8 mouse cellular contexts compared by ENCODE assay signal in genomic region chr5:134183162-134183561, GRCm38 (mm10). TPM values are rescaled to one million over a fixed set of nuclear protein-coding genes. Genes with fewer than 3 reads are reported as not detected.
DNase-seq lines count a peak whose midpoint lies in the region; ATAC-seq and TF ChIP-seq lines count a peak whose summit lies in the region.

No protein-coding gene starts in this region.

- TF ChIP-seq POLR2A in bone marrow macrophage, adult 2 months (IDR thresholded peaks at IDR 0.05; ENCODE audit: borderline replicate concordance, low read depth, low read length), result no peak

- H3K36me3 ChIP-seq in kidney, embryonic 14.5 days (ENCODE audit: control insufficient read depth, insufficient read depth, low read length), result no peaks in the 10 kb centered on the region
- no peaks in the 10 kb centered on the region for H3K36me3 ChIP-seq in hindbrain, embryonic 12.5 days
- no peaks in the 10 kb centered on the region for H3K36me3 ChIP-seq in midbrain, embryonic 14.5 days (ENCODE audit: control insufficient read depth, insufficient read depth, low read length)

- intact Hi-C loops in gastrocnemius, postnatal 36 days (cut with DNase I), result loop anchor here (5.0 kb wide), 1 partner anchor 304 kb away; no protein-coding TSS in a partner anchor
- intact Hi-C loops in left cerebral cortex, postnatal 10 days (cut with DNase I), result no loop called here

- ATAC-seq in kidney, embryonic 14.5 days (ENCODE audit: low FRiP score, low TSS enrichment), result no peak
- ATAC-seq in hindbrain, embryonic 12.5 days (ENCODE audit: low FRiP score), result no peak
- ATAC-seq in midbrain, embryonic 14.5 days (ENCODE audit: low FRiP score, low TSS enrichment), result no peak
- ATAC-seq in megakaryocyte progenitor cell, adult 5-6 weeks (replicated peaks; ENCODE audit: poor library complexity), result no peak

- peak overlapping the region; percentile 56 for H3K4me2 ChIP-seq in kidney, embryonic 14.5 days (replicated peaks; ENCODE audit: low read depth, low read length)
- H3K4me2 ChIP-seq in hindbrain, embryonic 12.5 days (replicated peaks), result peak overlapping the region; percentile 71
- H3K4me2 ChIP-seq in midbrain, embryonic 14.5 days (ENCODE audit: low read length), result peak overlapping the region; percentile 88

- DNase-seq in kidney, adult 8-10 months, result no peak
- DNase-seq in midbrain, embryonic 14.5 days, result no peak
- no peak for DNase-seq in gastrocnemius, postnatal 36 days
- no peak for DNase-seq in left cerebral cortex, postnatal 10 days (ENCODE audit: extremely low spot score in 1 of 2, low spot score in 2 of 2)

- H3K9ac ChIP-seq in kidney, embryonic 14.5 days (ENCODE audit: low read depth, low read length), result peak overlapping the region; percentile 89
- peak overlapping the region; percentile 79 for H3K9ac ChIP-seq in hindbrain, embryonic 12.5 days
- peak overlapping the region; percentile 84 for H3K9ac ChIP-seq in midbrain, embryonic 14.5 days (replicated peaks; ENCODE audit: low read length)

- H3K27ac ChIP-seq in kidney, embryonic 14.5 days (ENCODE audit: low read depth, low read length), result peak overlapping the region; percentile 98
- H3K27ac ChIP-seq in bone marrow macrophage, adult 2 months (ENCODE audit: insufficient read depth, low read depth, low read length), result peak overlapping the region; percentile 90
- H3K27ac ChIP-seq in hindbrain, embryonic 12.5 days, result peak overlapping the region; percentile 93
- H3K27ac ChIP-seq in midbrain, embryonic 14.5 days (replicated peaks; ENCODE audit: low read depth, low read length), result peak overlapping the region; percentile 97

- no peaks in the 10 kb centered on the region for H3K27me3 ChIP-seq in kidney, embryonic 14.5 days (ENCODE audit: control insufficient read depth, insufficient read depth, low read length)
- H3K27me3 ChIP-seq in hindbrain, embryonic 12.5 days, result no peaks in the 10 kb centered on the region; the same call in 1 of the 2 replicates
- no peaks in the 10 kb centered on the region for H3K27me3 ChIP-seq in midbrain, embryonic 14.5 days (ENCODE audit: control insufficient read depth, insufficient read depth, low read length)

- TF ChIP-seq CTCF in bone marrow macrophage, adult 2 months (IDR thresholded peaks at IDR 0.05; ENCODE audit: low read depth, low read length), result no peak

- WGBS in kidney, embryonic 14.5 days, result 51% methylated on average over 7 of the region's 7 CpGs
- WGBS in hindbrain, embryonic 12.5 days, result 58% methylated on average over 7 of the region's 7 CpGs
- WGBS in midbrain, embryonic 14.5 days, result 55% methylated on average over 7 of the region's 7 CpGs

- H3K9me3 ChIP-seq in kidney, embryonic 14.5 days (ENCODE audit: control insufficient read depth, low read length), result no peaks in the 10 kb centered on the region
- H3K9me3 ChIP-seq in hindbrain, embryonic 12.5 days (replicated peaks), result no peaks in the 10 kb centered on the region
- no peaks in the 10 kb centered on the region for H3K9me3 ChIP-seq in midbrain, embryonic 14.5 days (ENCODE audit: control insufficient read depth, low read length)

- peaks cover 20% of the 10 kb centered on the region for H3K4me1 ChIP-seq in kidney, embryonic 14.5 days (ENCODE audit: control insufficient read depth, insufficient read depth, low read length)
- H3K4me1 ChIP-seq in bone marrow macrophage, adult 2 months (ENCODE audit: control insufficient read depth, insufficient read depth, low read length), result peaks cover 14% of the 10 kb centered on the region
- H3K4me1 ChIP-seq in hindbrain, embryonic 12.5 days, result peaks cover 19% of the 10 kb centered on the region
- peaks cover 13% of the 10 kb centered on the region for H3K4me1 ChIP-seq in midbrain, embryonic 14.5 days (ENCODE audit: control insufficient read depth, insufficient read depth, low read length)

- peak overlapping the region; percentile 66 for H3K4me3 ChIP-seq in kidney, embryonic 14.5 days (ENCODE audit: low read length)
- H3K4me3 ChIP-seq in bone marrow macrophage, adult 2 months (ENCODE audit: insufficient read depth, low read length), result peak overlapping the region; percentile 78
- H3K4me3 ChIP-seq in hindbrain, embryonic 12.5 days, result peak overlapping the region; percentile 76
- H3K4me3 ChIP-seq in midbrain, embryonic 14.5 days (replicated peaks; ENCODE audit: low read depth, low read length), result peak overlapping the region; percentile 70

RNA-seq across cellular contexts. Expression of gene Gtf2ird2, which starts 0.7 kb away (rescaled TPM):
- polyA plus RNA-seq in kidney, embryonic 14.5 days (2014; fragmentation: Nextera tagmentation; extraction: Ambion mirVana), result 5.8 and 9.2 TPM in 2 replicates
- polyA plus RNA-seq in bone marrow macrophage, adult 2 months (2012; ENCODE audit: insufficient read depth, insufficient read length, missing spikeins), result 5.5 and 7.3 TPM in 2 replicates
- polyA plus RNA-seq in hindbrain, embryonic 12.5 days (2016; fragmentation: Nextera tagmentation; extraction: Ambion mirVana), result 11.7 and 12.8 TPM in 2 replicates
- 12.9 and 13.4 TPM in 2 replicates for polyA plus RNA-seq in midbrain, embryonic 14.5 days (2014; fragmentation: Nextera tagmentation; extraction: Ambion mirVana)
- 1 to 10 TPM; 5.1 to 5.6 TPM for total RNA-seq in gastrocnemius, postnatal 36 days (2021)
- total RNA-seq in megakaryocyte progenitor cell, adult 5-6 weeks (2015), result 4.2 TPM in 2 replicates
- 4.2 and 4.7 TPM in 2 replicates for total RNA-seq in megakaryocyte progenitor cell, adult 5-6 weeks (2017)
- 10 to 100 TPM; 14.1 to 16.5 TPM for total RNA-seq in left cerebral cortex, postnatal 10 days (2021)

RNA-seq across cellular contexts. Expression of gene Rcc1l, which starts 6.6 kb away (rescaled TPM):
- 28.9 and 35.2 TPM in 2 replicates for polyA plus RNA-seq in kidney, embryonic 14.5 days (2014; fragmentation: Nextera tagmentation; extraction: Ambion mirVana)
- 4.9 and 5.8 TPM in 2 replicates for polyA plus RNA-seq in bone marrow macrophage, adult 2 months (2012; ENCODE audit: insufficient read depth, insufficient read length, missing spikeins)
- 27.4 and 28.0 TPM in 2 replicates for polyA plus RNA-seq in hindbrain, embryonic 12.5 days (2016; fragmentation: Nextera tagmentation; extraction: Ambion mirVana)
- polyA plus RNA-seq in midbrain, embryonic 14.5 days (2014; fragmentation: Nextera tagmentation; extraction: Ambion mirVana), result 16.2 and 22.8 TPM in 2 replicates
- total RNA-seq in gastrocnemius, postnatal 36 days (2021), result 10 to 100 TPM; 19.7 to 24.1 TPM
- total RNA-seq in megakaryocyte progenitor cell, adult 5-6 weeks (2015), result 10.6 and 11.1 TPM in 2 replicates
- 8.8 and 10.2 TPM in 2 replicates for total RNA-seq in megakaryocyte progenitor cell, adult 5-6 weeks (2017)
- total RNA-seq in left cerebral cortex, postnatal 10 days (2021), result 10 to 100 TPM; 18.4 to 21.1 TPM

RNA-seq across cellular contexts. Expression of gene Ncf1, which starts 46.3 kb away (rescaled TPM):
- 2.6 and 2.9 TPM in 2 replicates for polyA plus RNA-seq in kidney, embryonic 14.5 days (2014; fragmentation: Nextera tagmentation; extraction: Ambion mirVana)
- polyA plus RNA-seq in bone marrow macrophage, adult 2 months (2012; ENCODE audit: insufficient read depth, insufficient read length, missing spikeins), result 373 and 392 TPM in 2 replicates
- polyA plus RNA-seq in hindbrain, embryonic 12.5 days (2016; fragmentation: Nextera tagmentation; extraction: Ambion mirVana), result 3.6 and 4.6 TPM in 2 replicates
- polyA plus RNA-seq in midbrain, embryonic 14.5 days (2014; fragmentation: Nextera tagmentation; extraction: Ambion mirVana), result 0.69 and 2.8 TPM in 2 replicates
- total RNA-seq in gastrocnemius, postnatal 36 days (2021), result 1 to 10 TPM; 1.9 to 2.5 TPM
- total RNA-seq in megakaryocyte progenitor cell, adult 5-6 weeks (2015), result 139 and 150 TPM in 2 replicates
- 155 and 185 TPM in 2 replicates for total RNA-seq in megakaryocyte progenitor cell, adult 5-6 weeks (2017)
- total RNA-seq in left cerebral cortex, postnatal 10 days (2021), result 1 to 10 TPM; 5.7 to 8.3 TPM

Comparison
In these comparisons a context has a peak if more than half of its experiments do, and no peak if none do; other contexts are left out.
1. RNA of gene Ncf1, which starts 46.3 kb away (polyA plus RNA-seq): 373 to 392 TPM in bone marrow macrophage, adult 2 months; 3.6 to 4.6 TPM in hindbrain, embryonic 12.5 days, 0.69 to 2.8 TPM in midbrain, embryonic 14.5 days and 2.6 to 2.9 TPM in kidney, embryonic 14.5 days; every median in the first group is over 10 times any median in the second.
2. Peak in every context shown above with its lines, with median percentiles within 50 percentile points of each other: H3K27ac ChIP-seq, H3K4me2 ChIP-seq, H3K4me3 ChIP-seq and H3K9ac ChIP-seq.